Mouse (Mus musculus) layer of hippocampus, adult 18-20 months (tissue): Measurements from ENCODE around the gene Mill2. TPM values are rescaled to one million over a fixed set of nuclear protein-coding genes. Genes with fewer than 3 reads are reported as not detected.

Experiments used
- DNase-seq, 2 experiments: peaks; one replicate each; pipeline ENCODE4 v3.0.0; 2022; ENCODE audit warnings: low spot score in 2 of 2
- total RNA-seq, 2 experiments: library from RNA; stranded (reverse); gene quantifications; 2 replicates each; pipeline ENCODE4 v1.2.3; 2021

Gene Mill2
- total RNA-seq, 2 experiments from 2014 or later: 1.3 to 2.2 TPM

- DNase-seq: peak; percentile 50 to 75
Observed at GRCm38 (mm10) chr7:18873253-18873652, 33.5 kb downstream of the Mill2 start.

DNA sequence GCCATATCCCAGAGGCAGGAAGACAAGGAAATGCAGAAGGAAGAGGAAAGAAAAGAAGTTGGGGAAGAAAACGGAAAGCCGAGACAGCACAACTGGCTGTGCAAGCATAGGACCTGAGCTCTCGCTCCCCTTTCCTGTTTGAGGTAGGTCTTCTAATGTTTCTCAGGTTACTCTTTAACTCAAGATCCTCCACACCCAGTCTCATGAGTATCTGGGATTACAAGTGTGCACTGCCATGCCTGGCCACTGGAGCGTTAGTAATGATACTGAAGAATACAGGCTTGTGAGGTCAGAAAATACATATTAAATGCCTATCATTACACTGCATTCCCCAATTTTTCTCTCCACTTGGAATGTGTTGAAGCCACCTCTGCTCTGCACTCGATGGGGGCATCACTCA is 35.6 kb downstream of the Mill2 start:
- no peak for DNase-seq

DNA sequence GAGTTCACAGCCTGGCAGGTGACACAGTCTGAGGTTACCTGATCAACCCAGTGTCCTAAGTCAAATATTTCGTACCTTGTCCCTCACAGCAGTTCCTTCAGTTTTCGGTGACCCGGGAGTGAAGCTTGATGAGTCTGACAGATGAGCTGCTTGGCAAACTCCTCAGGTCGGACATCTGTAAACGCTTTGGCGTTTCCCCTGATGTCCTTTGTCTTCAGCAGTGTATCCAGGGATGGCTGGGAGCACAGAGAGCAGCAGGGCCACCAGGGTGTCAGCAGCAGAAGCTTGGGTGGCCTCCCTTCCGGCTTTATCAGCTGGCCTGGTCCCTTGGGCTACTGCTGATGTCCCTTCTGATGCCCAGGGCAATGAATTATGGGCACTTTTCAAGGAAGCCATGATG is 38.9 kb downstream of the Mill2 start:
- DNase-seq: no peak

DNA sequence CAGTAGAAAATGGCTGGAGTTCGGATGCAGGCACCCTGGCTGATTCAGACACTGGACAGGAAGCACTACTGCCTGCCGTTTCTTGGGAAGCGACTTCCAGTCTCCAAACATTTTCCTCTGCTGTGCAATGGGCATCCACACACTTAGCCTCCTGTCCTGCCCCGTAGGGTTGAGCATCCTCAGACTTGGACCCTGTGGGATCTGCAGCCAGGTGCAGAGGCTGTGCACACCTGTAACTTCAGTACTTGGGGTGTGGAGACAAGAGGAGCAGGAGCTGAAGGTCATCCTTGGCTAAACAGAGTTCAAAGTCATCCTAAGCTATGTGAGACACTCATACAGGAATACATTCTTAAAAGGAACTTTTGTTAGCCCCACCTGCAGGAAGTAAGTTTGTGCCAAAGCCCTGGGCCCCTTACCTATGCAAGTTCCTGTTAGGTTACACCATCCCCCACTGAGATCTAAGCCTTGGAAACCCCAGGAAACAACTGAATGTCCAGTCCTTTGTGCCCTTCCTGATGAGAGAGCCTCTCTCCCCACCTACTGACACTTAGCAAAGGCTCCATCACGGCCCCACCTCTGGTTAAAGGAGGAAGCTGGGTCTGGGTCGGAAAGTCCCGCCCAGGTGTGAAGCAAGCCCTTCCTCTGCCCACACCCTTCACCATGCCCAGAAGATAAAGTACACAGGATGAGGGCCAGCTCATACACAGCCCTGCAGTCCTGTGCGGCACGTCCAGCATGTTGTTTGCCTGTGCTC is 44.4 kb downstream of the Mill2 start:
- no peak for DNase-seq

- no peak for DNase-seq
Observed at GRCm38 (mm10) chr7:18884745-18885422, 45.1 kb downstream of the Mill2 start.

DNA sequence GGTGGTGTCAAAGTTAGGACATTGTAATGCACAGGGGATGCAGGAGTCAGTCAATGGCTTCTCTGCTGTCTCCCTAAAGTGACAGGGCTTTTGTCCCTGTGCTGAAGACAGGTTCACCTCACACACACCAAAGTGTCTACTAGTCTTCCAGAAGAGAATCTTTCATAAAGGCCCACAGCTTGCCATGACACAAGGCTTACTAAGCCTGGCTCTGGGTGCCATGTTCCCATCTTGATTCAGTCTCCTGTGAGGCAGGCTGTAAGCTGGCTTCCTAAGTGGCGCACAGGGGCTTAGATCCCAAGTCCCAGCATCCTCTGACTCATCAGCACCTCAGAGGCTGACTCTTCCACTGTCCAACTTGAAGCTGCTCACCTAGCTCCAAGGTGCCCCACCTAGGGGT is 47.2 kb downstream of the Mill2 start:
- DNase-seq: no peak

GRCm38 (mm10) chr7:18890848-18891247 is 51.1 kb downstream of the Mill2 start:
- no peak for DNase-seq

GRCm38 (mm10) chr7:18891872-18892599 is 52.3 kb downstream of the Mill2 start:
- peak; percentile 88 to 94 for DNase-seq

GRCm38 (mm10) chr7:18893009-18893408 is 53.2 kb downstream of the Mill2 start:
- DNase-seq: no peak

DNA sequence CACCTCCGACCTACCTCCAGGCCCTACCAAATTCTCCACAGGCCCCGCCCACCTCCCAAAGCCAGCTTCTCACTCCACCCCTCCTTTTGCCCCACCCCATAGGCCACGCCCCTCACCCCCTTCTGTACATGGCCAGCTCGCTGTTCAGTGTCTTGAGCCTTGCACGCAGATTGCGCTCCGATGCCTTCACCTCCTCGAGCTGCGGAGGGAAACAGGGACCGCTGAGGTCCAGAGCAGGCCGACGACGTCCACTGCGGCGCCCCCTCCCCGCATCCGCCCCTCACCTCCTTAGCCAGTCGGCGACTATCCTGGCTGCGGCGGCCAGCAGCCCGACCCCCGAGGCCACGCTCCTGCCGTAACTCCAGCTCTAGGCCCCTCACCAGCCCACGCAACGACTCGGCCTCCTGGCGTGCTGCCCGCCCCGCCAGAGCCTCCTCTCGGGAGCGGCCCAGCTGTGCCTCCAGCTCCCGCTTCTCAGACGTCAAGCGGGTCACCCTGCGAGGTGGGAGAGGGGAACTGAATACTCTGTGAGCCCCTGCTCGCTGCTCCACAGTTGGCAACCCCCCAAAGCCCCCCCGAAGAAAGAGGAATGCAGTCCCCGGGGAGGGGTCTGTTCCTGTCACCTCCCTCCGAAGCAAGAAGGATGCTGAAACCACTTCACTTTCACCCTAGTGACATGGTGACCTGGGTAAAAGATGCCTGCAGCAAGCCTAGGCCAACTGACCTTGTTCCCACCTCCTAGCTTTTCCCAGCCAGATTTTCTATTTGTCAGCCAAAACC is 54.1 kb downstream of the Mill2 start:
- DNase-seq: peak in 1 of 2 experiments; percentile 30

DNA sequence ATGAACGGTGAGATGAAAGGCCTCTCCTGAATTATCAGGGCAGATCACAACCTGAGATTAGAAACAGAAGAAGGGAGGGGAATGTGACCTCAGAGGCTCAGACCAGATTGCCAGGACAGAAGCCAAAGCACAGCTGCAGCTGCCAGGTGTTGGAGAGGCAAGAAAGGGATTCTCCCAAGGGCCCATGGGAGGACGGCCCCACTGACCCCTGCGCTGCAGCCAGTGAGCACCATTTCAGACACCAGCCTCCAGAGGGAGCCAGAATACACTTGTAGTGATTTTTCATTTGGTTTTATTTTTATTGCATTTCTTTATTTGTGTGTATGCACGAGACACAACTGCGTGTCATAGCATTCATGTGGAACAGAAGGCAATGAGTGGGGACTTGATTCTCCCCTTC is 56.8 kb downstream of the Mill2 start:
- DNase-seq: peak in 1 of 2 experiments; percentile 68

GRCm38 (mm10) chr7:18900513-18900912 is 60.7 kb downstream of the Mill2 start:
- no peak for DNase-seq

DNA sequence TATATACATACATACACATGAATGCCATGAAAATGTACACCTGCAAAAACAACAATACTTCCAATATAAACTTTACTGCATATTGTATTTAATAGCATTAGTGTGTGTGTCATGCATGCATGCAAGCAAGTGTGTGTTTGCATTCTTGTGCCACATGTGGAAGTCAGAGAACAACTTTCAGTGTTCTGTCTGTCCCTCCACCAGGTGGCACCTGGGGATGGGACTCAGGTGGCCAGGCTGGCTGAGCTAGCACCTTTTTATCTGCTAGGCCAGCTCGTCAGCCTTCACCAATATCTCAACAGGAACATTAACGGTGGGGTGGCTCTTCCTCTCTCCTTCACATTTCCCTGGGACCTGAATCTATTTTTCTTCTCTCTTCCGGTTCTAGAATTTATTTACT is 62.7 kb downstream of the Mill2 start:
- DNase-seq: no peak

DNA sequence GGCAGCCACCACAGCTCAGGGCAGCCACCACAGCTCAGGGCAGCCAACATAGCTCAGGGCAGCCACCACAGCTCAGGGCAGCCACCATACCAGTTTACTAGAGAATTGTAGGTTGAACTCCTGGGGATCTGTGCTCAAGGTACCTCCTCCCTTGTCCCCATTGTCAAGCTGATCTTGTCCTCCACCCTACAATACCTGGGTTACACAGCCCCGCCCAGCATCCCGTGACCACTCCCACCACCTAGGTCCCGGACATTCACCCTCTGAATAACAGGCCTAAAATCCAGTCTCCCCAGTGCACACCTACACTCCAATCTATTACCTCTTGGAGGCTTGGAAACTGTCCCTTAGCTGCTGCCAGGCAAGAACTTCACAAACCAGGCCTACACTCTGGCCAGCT is 65.2 kb downstream of the Mill2 start:
- no peak for DNase-seq

DNA sequence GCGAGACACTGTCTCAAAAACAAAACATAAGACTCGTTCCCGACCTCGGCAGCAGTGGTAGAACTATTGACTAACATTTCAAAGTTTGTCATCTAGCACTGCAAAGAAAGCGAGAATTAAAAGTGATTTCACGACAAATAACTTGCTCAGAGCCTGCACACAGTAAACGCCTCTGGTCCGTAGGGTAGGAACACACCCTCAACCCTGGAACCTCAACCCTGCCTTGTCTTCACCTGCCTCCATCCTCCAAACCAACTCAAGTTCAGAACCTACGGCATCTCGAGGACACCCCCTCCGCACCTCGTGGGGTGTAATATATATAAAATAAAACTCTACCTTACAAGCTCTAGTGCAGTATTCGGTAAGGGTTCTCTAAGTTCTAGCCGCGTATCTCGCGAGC is 70.0 kb downstream of the Mill2 start:
- no peak for DNase-seq

GRCm38 (mm10) chr7:18910241-18910831 is 70.6 kb downstream of the Mill2 start, which contains the start of gene Ccdc61:
Gene Ccdc61, minus strand, starts transcription at chr7:18910415.
- peak; percentile 98 to 99 for DNase-seq

Other genes starting within 250 kb of the Mill2 start
- gene Psg23, start 223.5 kb upstream of the Mill2 start, total RNA-seq: not detected
- not detected for gene Psg21, start 183.2 kb upstream of the Mill2 start, total RNA-seq
- not detected for gene Psg20, start 153.8 kb upstream of the Mill2 start, total RNA-seq
- gene Psg22, start 121.9 kb upstream of the Mill2 start, total RNA-seq: not detected
- not detected for gene Psg19, start 41.4 kb upstream of the Mill2 start, total RNA-seq
- not detected for gene Psg17, start 18.4 kb upstream of the Mill2 start, total RNA-seq
- gene Pglyrp1, start 31.4 kb downstream of the Mill2 start, total RNA-seq: 10 to 100 TPM; 15.5 to 23.3 TPM
- 10 to 100 TPM; 10.4 to 10.9 TPM for gene Ccdc61, start 70.4 kb downstream of the Mill2 start, total RNA-seq
- 10 to 100 TPM; 76.3 to 79.4 TPM for gene Nova2, start 85.9 kb downstream of the Mill2 start, total RNA-seq
- gene Nanos2, start 147.4 kb downstream of the Mill2 start, total RNA-seq: under 1 TPM; 0.20 to 0.40 TPM
- gene Mypop, start 151.3 kb downstream of the Mill2 start, total RNA-seq: 10 to 100 TPM; 50.1 to 50.7 TPM
- gene Irf2bp1, start 164.1 kb downstream of the Mill2 start, total RNA-seq: 10 to 100 TPM; 53.8 to 57.2 TPM
- not detected for gene Foxa3, start 183.6 kb downstream of the Mill2 start, total RNA-seq
- 100 to 1,000 TPM; 118 to 123 TPM for gene Sympk, start 184.4 kb downstream of the Mill2 start, total RNA-seq
- not detected for gene Rsph6a, start 214.7 kb downstream of the Mill2 start, total RNA-seq
- 100 to 1,000 TPM; 142 to 148 TPM for gene Dmwd, start 236.3 kb downstream of the Mill2 start, total RNA-seq
- 10 to 100 TPM; 30.2 to 43.1 TPM for gene Dmpk, start 243.9 kb downstream of the Mill2 start, total RNA-seq